Mouse (Mus musculus): ENCODE results near the gene Gna13. TPM values are rescaled to one million over a fixed set of nuclear protein-coding genes. Genes with fewer than 3 reads are reported as not detected.

Gene Gna13
- total RNA-seq, 2 experiments from 2014 or later = 65.2 to 70.7 TPM

DNA sequence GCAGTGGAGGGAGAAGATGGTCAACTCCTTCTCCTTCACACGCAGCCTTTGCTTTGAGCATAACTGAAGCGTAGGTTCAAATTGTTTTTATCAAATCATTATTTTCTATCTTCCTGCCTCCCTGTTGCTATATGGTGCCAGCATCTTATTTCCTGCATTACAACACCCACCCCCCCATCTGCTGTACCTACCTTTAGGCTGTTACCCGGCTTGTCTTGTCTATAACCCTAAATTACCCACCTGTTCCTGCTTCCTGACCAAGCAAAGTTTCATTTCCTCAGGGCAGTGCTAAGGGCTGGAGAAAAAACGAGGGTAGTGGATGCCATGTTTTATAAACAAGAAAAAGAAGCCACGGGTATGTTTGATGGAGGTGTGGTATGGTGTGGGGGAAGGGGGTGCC lies 58.6 kb downstream of the Gna13 start:
- no peak for DNase-seq

DNA sequence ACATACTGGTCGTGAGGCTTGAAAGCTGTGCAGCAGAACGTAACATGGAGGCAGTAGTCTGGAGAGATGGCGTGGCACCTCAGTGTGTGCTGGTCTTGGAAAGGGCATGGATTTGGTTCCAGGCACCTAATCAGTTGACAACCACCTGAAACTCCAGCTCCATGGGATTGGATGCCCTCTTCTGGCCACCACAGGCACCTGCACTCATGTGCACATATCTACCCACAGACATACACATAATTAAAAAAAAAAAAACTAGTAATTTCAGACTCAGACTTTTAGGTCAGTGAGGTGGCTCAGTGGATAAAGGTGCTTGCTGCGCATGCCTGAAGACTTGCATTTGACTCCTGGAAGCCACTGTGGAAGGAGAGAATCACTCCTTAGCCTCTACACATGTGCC lies 59.6 kb downstream of the Gna13 start:
- no peak for DNase-seq

DNA sequence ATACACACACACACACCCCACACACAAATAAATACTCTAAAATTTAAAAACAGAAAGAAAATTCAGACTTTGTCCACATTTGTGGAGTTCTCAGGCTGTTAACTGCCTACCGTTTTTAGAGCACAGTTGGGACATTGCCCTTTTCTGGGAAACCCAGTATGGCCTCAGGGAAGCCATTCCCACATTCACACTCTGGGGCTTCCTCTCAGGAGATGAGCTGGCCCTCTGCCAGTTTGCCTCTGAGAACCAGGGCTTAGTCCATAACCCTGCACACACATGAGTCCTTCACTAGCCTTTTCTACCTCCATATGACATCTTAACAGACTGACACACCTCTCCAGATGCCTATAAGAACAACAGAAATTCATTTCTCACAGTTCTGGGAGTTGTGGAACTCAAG lies 60.7 kb downstream of the Gna13 start:
- no peak for DNase-seq

DNA sequence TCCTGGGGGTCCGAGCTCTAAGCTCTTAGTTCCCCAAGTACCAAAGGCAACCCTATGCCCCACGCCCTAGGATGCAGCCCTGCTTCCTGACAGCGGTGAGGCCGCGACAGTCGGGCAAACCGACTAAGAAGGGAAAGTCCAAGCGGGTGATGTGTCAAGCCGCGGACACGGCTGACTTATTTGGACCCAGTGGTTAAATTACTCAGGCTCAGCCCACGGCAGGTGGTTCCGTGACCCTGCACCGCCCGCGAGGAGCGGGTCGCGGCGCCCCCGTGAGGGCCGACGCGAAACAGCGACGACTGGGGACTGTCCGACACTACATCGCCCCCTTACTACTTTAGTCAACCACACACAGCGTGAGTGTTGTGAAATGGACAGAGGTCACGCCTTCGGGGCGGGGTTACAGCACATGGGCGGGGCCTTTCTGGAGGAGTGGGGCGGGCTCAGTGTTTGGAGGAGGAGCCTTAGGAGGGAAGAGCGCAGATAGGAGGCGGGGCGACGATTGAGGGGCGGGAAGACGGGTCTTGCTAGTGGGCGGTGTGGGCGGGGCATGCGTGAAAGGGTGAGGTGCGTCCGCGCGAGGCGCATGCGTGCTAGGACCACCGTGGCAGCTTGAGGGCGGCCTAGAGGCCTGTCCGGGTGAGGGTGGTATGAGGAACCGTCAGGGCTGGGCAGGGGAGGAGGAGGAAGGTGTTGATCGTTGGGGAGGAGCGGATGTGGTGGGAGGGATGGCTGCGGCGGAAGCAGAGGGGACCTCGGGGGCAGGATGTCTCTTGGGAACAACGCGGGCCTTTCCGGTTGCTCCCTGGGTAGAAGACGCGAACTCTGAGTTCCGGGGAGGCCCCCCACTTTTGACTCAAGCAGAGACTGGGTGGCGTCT lies 63.0 kb downstream of the Gna13 start, which contains the start of gene Amz2:
Amz2 (plus strand) TSS at position 555 of the 880 bp plus-strand sequence.
- peak; percentile 99 for DNase-seq

DNA sequence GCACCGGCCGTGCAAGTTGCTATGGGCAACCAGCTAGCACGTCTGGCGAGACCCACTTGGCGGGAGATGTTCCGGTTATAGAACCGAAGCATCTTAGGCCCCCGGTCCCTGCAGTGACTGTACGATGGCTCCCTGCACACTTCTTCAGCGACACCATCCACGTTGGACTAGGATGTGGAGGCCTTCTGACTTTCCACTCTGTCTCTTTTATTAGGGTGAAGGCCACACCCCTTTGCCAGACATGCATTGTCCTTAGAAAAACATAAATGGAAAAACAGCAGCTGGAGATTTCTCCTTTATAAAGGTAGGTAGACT lies 63.6 kb downstream of the Gna13 start:
- DNase-seq = no peak

DNA sequence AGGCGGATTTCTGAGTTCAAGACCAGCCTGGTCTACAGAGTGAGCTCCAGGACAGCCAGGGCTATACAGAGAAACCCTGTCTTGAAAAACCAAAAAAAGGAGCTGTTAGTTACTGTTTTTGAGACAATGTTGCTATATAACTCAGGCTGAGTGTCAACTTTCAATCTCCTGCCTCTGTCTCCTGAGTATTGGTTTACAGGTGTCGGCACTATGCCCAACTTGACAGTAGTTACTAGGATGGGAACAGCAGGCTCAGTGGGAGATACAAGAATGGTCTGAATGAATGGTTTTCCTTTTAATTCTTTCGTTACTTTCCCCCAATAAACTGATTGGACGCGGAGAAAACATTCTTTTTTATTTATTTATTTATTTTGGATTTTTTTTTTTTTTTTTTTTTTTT lies 64.7 kb downstream of the Gna13 start:
- DNase-seq = no peak

DNA sequence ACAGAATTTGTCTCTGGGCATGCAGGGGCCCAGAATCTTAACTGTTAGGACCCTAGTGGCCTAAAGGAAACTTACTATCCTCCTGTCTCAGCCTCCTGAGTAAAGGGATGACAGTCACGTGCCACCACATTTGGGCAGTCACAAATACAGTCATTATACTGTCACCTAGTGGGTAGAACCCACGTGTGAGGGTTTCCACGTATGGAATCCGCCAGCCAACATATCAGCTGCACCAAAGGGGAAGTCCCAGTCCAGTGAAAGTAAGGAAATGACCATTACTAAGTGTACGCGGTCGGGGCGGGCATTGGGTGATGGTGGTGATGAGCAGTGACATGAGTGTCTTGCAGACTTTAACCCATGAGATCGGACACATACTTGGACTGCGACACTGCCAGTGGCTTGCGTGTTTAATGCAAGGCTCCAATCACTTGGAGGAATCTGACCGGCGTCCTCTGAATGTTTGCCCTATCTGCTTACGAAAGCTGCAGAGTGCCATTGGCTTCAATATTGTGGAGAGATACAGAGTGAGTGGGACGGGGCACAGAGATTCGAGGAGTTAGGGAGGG lies 71.7 kb downstream of the Gna13 start:
- no peak for DNase-seq

DNA sequence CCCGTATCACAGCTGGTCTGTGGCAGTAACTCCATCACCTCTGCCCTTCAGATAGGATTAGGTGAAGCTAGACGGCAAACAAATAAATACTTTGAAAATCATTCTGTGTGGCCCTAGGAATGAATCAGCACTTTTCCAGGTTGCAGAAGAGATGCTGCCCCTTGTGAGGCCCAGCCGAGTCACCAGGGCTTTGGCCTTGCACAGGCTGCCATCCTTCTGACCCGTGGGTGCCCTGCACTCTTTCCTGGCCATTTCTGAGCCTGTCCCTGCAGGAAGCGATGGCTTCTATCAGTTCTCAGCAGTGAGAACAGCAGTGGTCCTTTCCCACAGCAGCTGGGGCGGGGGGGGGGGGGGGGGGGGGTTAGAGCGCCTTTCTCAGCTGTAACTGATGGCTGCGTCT lies 74.3 kb downstream of the Gna13 start:
- no peak for DNase-seq

DNA sequence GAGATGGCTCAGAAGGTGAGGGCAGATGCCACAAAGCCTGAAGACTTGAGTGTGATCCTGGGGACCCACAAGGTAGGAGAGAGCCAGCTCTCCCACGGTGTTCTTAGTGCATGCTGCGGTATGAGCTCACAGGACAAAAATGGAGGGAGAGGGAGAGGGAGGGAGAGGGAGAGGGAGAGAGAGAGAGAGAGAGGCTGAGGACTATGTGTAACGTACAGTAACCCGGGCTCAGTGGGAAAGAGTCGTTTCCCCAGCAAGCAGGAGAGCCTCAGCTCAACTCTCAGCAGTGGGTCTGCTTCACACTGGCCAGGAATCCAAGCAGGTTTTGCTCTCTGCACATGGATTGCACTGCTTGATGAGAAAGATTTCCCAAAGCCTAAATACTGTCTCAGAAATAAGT lies 76.6 kb downstream of the Gna13 start:
- DNase-seq = no peak

DNA sequence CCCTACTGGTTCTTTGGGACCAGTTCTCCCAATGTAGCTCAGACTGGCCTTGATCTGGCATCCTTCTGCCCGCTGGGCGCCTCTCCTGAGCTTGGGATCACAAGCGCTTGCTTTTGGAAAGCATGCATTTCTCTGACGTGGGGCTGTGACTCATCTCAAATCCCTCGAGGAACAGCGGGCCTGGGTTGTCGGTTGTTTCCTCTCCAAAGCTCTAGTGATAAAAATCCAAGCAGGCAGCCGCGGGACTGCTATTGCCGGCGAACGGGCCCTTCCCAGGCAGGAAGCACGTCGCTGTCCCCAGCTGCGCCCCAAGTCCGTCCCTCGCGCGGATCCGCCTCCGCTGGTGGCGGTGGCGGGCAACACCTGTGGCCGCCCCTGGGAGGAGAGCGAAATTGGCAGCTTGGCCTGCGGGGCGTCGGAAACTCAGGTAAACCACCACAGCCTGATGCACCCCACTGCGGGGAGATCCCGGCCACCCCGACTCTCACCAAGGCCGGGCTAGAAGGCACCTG lies 77.3 kb downstream of the Gna13 start:
- peak; percentile 84 to 89 for DNase-seq

DNA sequence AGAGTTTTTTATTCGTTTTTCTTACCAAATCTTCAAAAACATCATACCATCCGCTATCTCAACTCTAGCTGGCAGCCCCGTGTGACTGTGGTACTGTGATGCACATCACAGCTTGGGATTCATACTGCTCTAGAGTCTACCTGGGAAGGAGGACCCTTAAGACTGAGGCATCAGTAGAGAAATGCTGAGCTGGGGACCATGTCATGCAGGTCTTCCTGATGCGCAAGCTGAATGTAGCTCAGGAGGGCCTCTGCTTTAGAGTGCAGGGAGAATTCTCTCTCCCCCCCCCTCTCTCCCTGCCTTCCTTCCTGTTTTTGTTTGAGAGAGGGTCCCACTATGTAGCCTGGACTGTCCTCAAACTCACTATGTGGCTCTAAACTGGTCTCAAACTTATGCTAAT lies 78.0 kb downstream of the Gna13 start:
- DNase-seq = no peak

DNA sequence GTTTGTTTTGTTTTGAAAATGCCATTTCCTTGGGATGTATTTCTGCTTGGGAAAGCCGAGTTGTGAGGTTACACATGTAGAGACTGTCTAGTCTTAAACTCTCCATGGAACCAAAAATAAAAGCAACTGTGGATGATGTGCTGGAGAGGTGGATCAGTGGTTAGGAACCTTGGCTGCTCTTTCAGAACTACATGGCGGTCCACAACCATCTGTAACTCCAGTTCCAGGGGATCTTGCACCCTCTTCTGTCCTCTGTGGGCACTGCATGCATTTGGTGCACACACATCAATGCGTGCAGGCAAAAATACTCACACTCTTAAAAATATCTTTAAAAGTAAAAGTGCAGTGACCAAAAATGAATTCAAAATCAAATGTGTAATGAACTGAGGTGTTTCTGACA lies 78.5 kb downstream of the Gna13 start:
- peak; percentile 27 to 54 for DNase-seq

DNA sequence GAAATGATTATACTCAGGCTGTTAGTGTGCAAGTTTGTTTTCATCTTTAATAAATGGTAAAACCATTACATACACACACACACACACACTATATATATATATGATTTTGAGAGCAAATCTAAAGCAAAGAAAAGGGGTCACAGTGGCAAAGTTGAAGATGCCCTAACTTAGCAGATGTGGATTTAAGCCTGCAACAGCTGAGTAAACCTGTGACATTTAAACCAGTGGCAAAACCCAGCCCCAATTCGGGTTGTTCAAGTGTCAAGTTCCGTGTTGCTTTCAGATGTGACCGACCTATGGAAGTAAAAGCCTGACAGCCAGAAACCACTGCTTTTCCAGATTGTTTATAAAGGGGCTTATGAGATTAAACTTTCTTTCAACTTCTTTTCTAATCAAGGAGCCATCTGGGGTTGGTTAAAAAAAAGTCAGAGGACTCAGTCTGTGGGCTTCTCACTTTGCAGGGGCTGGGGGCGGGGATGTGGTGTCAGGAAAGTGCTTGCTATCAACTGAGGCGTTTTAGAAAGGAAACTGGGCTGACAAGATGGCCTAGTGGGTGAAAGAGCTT lies 79.6 kb downstream of the Gna13 start:
- DNase-seq = no peak

DNA sequence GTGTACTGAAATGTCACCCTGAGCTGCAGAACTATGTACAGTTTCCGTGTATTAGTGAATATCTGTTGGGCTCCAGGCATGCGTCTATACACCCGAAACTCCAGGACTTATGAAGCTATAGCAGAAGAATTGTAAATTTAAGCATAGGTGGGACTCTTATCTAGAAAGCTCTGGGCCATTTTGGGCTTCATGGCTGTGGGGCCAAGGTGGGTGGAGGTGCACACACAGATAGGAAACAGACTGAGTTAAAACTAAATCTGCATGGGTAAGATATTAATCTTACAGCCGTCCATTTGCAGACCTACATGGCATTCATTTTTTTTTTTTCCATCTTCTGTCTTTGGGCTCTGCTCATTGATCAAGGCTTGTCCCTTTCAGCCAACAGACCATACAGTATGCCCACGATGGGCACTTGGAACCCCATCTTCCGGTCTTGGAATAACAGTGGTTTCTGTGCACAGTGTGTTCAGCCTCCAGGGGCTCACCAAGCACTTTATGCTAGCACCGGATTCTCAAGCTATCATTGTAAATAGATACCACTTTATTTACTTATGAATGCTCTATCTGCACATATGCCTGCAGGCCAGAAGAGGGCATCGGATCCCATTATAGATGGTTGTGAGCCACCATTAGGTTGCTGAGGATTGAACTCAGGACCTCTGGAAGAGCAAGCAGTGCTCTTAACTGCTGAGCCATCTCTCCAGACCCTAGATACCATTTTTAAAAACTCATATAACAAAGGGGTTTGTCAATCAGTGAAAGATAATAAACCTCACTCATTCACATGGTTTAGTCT lies 81.0 kb downstream of the Gna13 start:
- DNase-seq = no peak

DNA sequence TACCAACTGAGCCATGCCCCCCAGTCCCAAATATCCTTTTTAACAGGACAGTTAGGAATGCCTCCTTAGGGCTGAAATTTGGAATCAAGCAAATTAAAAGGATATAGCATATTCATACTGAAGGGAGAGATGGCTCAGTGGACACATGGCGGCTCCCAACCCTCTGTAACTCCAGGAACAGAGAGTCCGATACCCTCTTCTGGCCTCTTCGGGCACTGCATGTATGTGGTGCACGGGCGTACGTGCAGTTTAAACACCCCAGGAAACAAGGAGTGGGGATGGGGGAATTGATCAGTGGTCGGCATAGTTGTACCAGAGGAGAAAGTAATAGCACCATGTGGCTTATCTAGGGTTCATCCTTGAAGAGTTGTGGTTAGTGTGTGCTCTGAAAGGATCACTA lies 82.0 kb downstream of the Gna13 start:
- peak; percentile 12 to 24 for DNase-seq

DNA sequence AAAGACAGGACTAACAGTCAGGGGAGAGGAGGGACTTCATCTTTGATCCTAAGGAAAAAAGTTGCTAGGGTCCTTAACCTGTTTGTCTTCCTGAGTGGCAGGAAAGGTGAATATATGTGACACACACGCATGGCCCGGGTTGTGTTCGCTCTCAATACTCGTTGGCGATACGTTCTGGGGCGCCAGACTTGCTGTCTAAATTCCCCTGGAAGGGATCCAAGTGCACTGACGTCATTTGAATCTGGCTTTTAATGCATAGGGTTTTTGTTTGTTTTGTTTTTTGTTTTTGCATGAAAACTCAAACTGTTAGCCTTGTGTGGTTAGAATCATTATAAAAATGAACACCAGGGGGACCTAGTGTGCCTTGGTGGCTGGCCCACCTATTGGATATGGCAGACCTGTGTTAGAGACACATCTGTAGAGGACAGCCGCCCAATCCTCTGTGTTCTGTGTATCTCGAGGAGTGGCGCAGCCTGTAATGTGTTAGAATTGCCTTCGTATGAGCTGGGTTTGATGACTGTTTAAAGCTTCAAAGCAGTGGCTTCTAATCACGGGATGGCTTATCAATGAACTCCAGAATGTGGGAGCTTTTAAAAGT lies 82.9 kb downstream of the Gna13 start:
- DNase-seq = peak in 1 of 2 experiments; percentile 15

Other genes with a start within 250 kb of the Gna13 start
- not detected for gene E030025P04Rik, start 218.5 kb upstream of the Gna13 start, total RNA-seq (2021)
- gene Rgs9, start 64.7 kb upstream of the Gna13 start, total RNA-seq (2021) = 1 to 10 TPM; 3.1 to 5.1 TPM
- gene 9930022D16Rik, start 51.1 kb downstream of the Gna13 start, total RNA-seq (2021) = not detected
- gene Amz2, start 63.1 kb downstream of the Gna13 start, total RNA-seq (2021) = 10 to 100 TPM; 36.7 to 49.2 TPM
- gene Arsg, start 110.5 kb downstream of the Gna13 start, total RNA-seq (2021) = 1 to 10 TPM; 5.3 to 7.1 TPM
- gene Slc16a6, start 110.8 kb downstream of the Gna13 start, total RNA-seq (2021) = 1 to 10 TPM in 1 of 2 experiments, under 1 TPM in 1; 0.43 to 1.5 TPM
- gene Wipi1, start 249.1 kb downstream of the Gna13 start, total RNA-seq (2021) = 10 to 100 TPM; 26.8 to 56.0 TPM